Mouse (Mus musculus): ENCODE results near the gene Gm10842.
"Not testable (repeated sequence)": the region's sequence is repeated elsewhere in the genome, so short reads cannot be mapped to it uniquely, and the experiment has no call there.

DNA sequence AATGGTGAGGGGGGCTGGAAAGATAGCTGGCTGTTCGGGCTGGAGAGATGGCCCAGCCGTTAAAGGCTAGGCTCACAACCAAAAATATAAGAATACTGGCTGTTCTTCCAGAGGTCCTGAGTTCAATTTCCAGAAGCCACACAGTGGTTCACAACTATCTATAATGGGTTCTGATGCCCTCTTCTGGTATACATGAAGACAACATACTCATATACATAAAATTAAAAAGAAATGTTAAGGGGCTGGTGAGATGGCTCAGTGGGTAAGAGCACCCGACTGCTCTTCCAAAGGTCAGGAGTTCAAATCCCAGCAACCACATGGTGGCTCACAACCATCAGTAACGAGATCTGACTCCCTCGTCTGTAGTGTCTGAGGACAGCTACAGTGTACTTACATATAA, 24.9 kb upstream of the Gm10842 start:
- 0 out of 2 replicates have a peak, but pooled peaks have one; percentile 3 for TF ChIP-seq CTCF (IDR thresholded peaks at IDR 0.05; ENCODE audit: low read depth)
- not testable (repeated sequence) for TF ChIP-seq EP300 (IDR thresholded peaks at IDR 0.05; ENCODE audit: low read depth)

All from liver, embryonic 14.5 days (tissue).